Mouse (Mus musculus): ENCODE results near the gene Klhl29.

DNA sequence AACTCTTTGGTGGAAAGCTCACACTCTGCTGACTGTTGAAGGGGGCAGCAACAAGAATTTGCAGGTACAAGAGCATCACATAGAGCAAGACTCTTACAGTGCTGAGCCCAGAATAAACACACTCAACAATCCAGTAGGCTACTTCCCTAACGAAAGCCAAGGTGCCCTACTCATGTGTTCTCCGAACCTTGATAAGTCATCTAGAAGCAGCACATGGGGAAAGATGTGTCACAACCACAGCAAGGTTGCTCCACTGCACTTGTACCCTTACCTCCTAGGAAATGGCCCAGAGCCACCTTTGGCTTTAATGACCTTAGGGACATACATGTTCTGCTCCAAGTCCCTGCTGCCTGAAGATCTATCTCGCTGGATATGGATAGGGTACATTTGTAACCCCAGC lies 105.0 kb downstream of the Klhl29 start:
- TF ChIP-seq EP300 (IDR thresholded peaks at IDR 0.05; ENCODE audit: low read depth in 1 of 2, low read length in 2 of 2) (no peak), SMC3 (IDR thresholded peaks at IDR 0.05; ENCODE audit: low read depth, low read length) (no peak), CTCF (IDR thresholded peaks at IDR 0.05 in 2 of 3, conservative IDR thresholded peaks at IDR 0.05 in 1 of 3; ENCODE audit: control insufficient read depth in 1 of 3, insufficient read depth in 1 of 3, low read depth in 2 of 3, low read length in 3 of 3, poor library complexity in 1 of 3, severe bottlenecking in 1 of 3) (no peak), MXI1 (IDR thresholded peaks at IDR 0.05; ENCODE audit: low read depth, low read length) (no peak)
